Mouse (Mus musculus): ENCODE measurements around the gene Ormdl1. TPM values are rescaled to one million over a fixed set of nuclear protein-coding genes. Genes with fewer than 3 reads are reported as not detected.

Gene Ormdl1
- total RNA-seq (2023) = 17.7 TPM

DNA sequence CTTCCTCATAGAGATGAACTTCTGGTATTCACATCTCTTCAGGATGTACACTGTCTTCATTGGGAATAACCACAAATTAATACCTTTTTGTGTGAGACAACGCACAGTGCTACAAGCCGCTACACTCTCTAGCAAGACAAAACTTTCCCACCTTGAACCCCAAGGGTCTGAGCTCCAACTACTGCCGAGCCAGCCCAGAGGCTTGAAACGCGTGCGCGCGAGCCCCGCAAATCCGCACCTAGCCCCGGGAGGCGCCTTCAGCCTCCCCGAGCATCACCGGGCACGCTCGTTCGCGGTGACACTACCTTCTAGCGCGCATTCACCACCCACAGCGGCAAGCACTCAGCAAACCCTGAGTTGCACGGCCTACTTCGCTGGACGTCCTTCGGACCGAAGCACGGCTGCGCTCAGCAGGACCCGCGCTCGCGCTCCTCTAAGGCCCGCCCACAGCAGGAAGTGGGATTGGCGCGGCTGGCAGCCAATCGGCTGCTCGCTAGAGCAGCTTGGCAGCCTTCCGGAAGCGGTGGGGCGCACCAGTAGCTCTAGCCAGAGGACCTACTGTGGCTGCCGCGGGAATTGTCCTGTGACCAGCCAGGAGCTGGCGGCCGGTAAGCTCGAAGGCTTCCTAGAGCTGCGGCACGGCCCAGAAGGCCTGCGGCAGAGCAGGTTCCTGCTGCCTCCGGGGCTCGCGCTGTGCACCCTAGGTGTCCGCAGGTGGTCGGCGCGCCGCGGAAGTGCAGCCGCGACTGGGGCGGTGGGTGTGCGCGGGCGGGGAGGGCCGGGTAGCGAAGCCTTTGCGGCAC, at the start of gene Ormdl1, which contains the start of the genes Pms1 and Gm28778:
Gene Ormdl1, plus strand, starts transcription at position 515 of the 803 bp plus-strand sequence.
Gene Pms1, minus strand, starts transcription at position 438 of the 803 bp plus-strand sequence.
Gene Gm28778, plus strand, starts transcription at position 531 of the 803 bp plus-strand sequence.

DNA sequence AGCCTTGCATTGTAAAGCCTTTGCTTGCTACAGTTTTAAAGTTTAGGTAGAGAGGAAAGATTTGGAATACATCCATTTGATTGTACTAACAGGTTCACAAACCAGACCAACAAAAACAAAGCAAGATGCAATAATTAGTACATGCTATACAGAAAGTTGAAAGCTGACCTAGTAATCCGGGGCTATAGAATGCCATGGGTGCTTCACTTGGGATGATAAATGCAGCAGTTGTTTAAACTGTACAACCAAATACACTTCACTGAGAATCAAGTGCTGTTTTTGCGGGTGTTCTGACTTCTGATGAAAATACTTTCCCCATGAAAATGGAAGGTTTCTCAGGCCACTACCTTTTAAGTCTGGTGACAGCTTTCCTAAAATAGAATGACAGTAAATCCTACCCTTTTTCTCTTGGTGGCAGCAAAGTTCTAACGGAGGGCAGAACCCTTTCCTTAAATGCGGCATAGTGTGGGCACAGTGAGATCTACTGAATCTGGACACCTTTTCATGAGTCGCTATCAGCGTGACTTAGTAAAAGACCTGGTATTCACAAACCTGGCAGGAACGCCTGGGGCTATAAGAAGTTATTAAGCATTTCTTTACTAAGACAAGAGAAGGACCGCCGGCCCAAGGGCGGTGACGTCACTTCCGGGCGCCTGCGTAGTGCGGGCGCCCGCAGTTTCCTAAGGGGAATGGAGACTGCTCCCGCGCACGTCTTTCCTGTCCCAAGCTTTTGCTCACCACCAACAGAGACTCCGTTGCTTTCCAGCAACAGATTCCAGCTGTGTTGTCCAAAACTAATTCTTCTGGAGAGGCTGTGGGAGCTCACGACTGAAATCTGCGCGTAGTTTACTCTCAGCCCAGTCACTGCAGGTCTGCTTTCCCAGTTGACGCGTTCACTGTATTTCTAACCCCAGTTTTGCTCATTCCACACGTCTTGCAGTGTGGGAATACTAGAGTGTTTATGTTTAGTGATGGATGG, 16.4 kb downstream of the Ormdl1 start, which contains the start of gene Osgepl1:
Gene Osgepl1, plus strand, starts transcription at position 636 of the 979 bp plus-strand sequence.

DNA sequence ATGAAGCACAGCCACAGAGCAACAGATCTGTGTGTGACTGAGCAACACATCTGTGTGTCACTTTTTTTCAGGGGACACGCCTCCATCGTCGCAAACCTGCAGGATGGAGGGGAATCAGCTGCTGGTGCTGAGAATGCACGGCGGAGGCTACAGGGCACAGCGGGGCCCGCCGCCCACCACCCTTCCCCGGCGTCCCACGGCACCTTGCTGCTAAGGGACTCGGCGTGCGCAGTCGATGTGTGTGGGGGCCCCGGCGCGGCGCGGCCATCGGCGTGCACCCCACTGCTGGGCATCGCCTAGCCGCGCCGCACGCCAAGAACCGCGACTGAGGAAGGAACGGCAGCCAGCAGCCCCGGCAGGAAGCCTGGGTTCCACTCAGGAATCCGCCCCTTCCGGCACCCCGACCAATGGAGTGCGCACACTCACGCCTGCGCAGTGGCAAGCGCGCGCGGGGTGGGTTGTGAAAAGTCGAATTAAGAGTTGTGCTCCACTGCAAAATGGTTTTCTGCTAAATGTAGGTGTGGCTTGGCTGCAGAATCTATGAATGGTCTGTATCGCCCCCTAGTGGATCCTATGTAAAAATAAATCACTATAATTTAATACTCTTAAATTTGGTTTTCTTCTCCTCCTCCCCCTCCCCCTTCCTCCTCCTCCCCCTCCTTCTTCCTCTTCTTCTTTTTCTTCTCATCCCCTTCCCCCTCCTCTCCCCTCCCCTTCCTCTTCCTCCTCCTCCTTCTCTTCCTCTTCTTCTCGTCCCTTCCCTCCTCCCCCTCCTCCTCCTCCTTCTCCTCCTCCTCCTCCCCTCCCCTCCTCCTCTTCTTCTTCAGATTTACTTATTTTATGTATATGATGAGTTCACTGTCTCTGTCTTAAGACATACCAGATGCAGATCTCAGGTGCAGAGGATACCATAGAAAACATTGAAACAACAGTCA, 55.7 kb downstream of the Ormdl1 start, which contains the start of the genes Asdurf, Gm28551 and Asnsd1:
Gene Asdurf, minus strand, starts transcription at position 293 of the 935 bp plus-strand sequence.
Gene Gm28551, minus strand, starts transcription at position 341 of the 935 bp plus-strand sequence.
Gene Asnsd1, minus strand, starts transcription at position 426 of the 935 bp plus-strand sequence.

Other genes starting within 250 kb of the Ormdl1 start
- gene Mstn, start 235.5 kb upstream of the Ormdl1 start, total RNA-seq (2023) = not detected
- gene 1700019A02Rik, start 109.5 kb upstream of the Ormdl1 start, total RNA-seq (2023) = not detected
- gene Pms1, start 77 bp upstream of the Ormdl1 start, total RNA-seq (2023) = 14.9 TPM
- not detected for gene Gm28778, start within 50 bp of the Ormdl1 start, total RNA-seq (2023)
- 5.9 TPM for gene Osgepl1, start 16.5 kb downstream of the Ormdl1 start, total RNA-seq (2023)
- not detected for gene Asdurf, start 55.5 kb downstream of the Ormdl1 start, total RNA-seq (2023)
- not detected for gene Gm28551, start 55.6 kb downstream of the Ormdl1 start, total RNA-seq (2023)
- 34.6 TPM for gene Asnsd1, start 55.7 kb downstream of the Ormdl1 start, total RNA-seq (2023)